In the genomic region with DNA sequence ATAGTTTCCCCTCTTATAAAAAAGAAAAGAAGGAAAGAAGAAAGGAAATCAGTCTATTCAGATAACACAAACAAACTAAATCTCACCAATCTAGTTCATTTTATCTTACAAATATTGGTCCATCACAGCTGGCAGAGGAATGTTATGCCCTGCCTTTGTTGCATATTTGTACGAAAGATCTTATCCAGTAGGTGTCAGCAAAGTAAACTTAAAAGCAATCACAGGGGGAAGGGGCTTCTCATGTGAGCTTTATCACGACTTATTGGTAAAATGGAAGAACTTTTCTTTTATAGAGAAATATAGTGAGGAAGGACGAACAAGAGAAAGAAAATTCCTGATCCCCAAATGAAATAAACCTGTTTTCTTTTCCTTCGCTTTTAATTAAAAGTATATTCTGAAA, we compare ENCODE assay signal across 26 mouse cellular contexts.
A peak's percentile ranks its signal among the peaks of the same experiment; 100 is the strongest.
DNase-seq lines count a peak whose midpoint lies in the region; ATAC-seq and TF ChIP-seq lines count a peak whose summit lies in the region.
"Had no signal": no experiment of that assay in that cellular context is flagged by ENCODE, and none has a peak within 500 bp of the region (broad histone marks: within the 10 kb centered on the region; RNA-seq: fewer than 3 reads in every experiment).

No protein-coding gene starts in this region.

- WGBS in embryonic facial prominence, embryonic 11.5 days: 68% methylated on average over 4 of the region's 4 CpGs
- WGBS in embryonic facial prominence, embryonic 10.5 days: 64% methylated on average over 4 of the region's 4 CpGs
- WGBS in hindbrain, postnatal 0 days: 40% methylated on average over 4 of the region's 4 CpGs
- 69% methylated on average over 4 of the region's 4 CpGs for WGBS in hindbrain, embryonic 10.5 days

- H3K27ac ChIP-seq in embryonic facial prominence, embryonic 11.5 days (replicated peaks; ENCODE audit: low read depth, low read length): no peak overlapping the region
- no peak overlapping the region for H3K27ac ChIP-seq in embryonic facial prominence, embryonic 10.5 days (replicated peaks)
- no peak overlapping the region for H3K27ac ChIP-seq in hindbrain, postnatal 0 days
- H3K27ac ChIP-seq in hindbrain, embryonic 10.5 days: no peak overlapping the region
- H3K27ac ChIP-seq: limb, embryonic 12.5 days; midbrain, embryonic 13.5 days; neural tube, embryonic 13.5 days had no signal

- TF ChIP-seq POLR2A in brain, embryonic 14.5 days (IDR thresholded peaks at IDR 0.05; ENCODE audit: borderline replicate concordance, extremely low read depth, insufficient read depth, insufficient read length, poor library complexity, severe bottlenecking): no peak

- H3K27me3 ChIP-seq in embryonic facial prominence, embryonic 11.5 days (ENCODE audit: control insufficient read depth, insufficient read depth, low read length): no peaks in the 10 kb centered on the region
- H3K27me3 ChIP-seq in embryonic facial prominence, embryonic 10.5 days (replicated peaks; ENCODE audit: low read depth, poor library complexity, severe bottlenecking): no peaks in the 10 kb centered on the region
- H3K27me3 ChIP-seq in hindbrain, postnatal 0 days (ENCODE audit: insufficient read depth, low read length): no peaks in the 10 kb centered on the region
- H3K27me3 ChIP-seq in hindbrain, embryonic 10.5 days (ENCODE audit: insufficient read depth, poor library complexity, severe bottlenecking): no peaks in the 10 kb centered on the region
- H3K27me3 ChIP-seq: limb, embryonic 12.5 days; midbrain, embryonic 13.5 days; neural tube, embryonic 13.5 days had no signal

- no peaks in the 10 kb centered on the region for H3K9me3 ChIP-seq in embryonic facial prominence, embryonic 11.5 days (replicated peaks; ENCODE audit: control insufficient read depth, low read length)
- H3K9me3 ChIP-seq in embryonic facial prominence, embryonic 10.5 days: no peaks in the 10 kb centered on the region
- H3K9me3 ChIP-seq in hindbrain, postnatal 0 days (ENCODE audit: low read length): no peaks in the 10 kb centered on the region
- H3K9me3 ChIP-seq in hindbrain, embryonic 10.5 days: no peaks in the 10 kb centered on the region
- H3K9me3 ChIP-seq: limb, embryonic 12.5 days; midbrain, embryonic 13.5 days; neural tube, embryonic 13.5 days had no signal

- H3K4me2 ChIP-seq in embryonic facial prominence, embryonic 11.5 days (ENCODE audit: low read depth, low read length): no peak overlapping the region
- no peak overlapping the region for H3K4me2 ChIP-seq in hindbrain, postnatal 0 days (ENCODE audit: low read depth, low read length)
- H3K4me2 ChIP-seq: heart, embryonic 11.5 days; limb, embryonic 12.5 days; liver, embryonic 11.5 days; midbrain, embryonic 13.5 days; neural tube, embryonic 13.5 days had no signal

- no peaks in the 10 kb centered on the region for H3K36me3 ChIP-seq in embryonic facial prominence, embryonic 11.5 days (replicated peaks; ENCODE audit: control insufficient read depth, insufficient read depth, low read depth, low read length)
- no peaks in the 10 kb centered on the region for H3K36me3 ChIP-seq in embryonic facial prominence, embryonic 10.5 days (replicated peaks)
- H3K36me3 ChIP-seq in hindbrain, postnatal 0 days (ENCODE audit: insufficient read depth, low read length): no peaks in the 10 kb centered on the region
- no peaks in the 10 kb centered on the region for H3K36me3 ChIP-seq in hindbrain, embryonic 10.5 days
- H3K36me3 ChIP-seq: limb, embryonic 12.5 days; midbrain, embryonic 13.5 days; neural tube, embryonic 13.5 days had no signal

- peak; percentile 6 for DNase-seq in embryonic facial prominence, embryonic 11.5 days (ENCODE audit: low spot score)
- no peak for DNase-seq in embryonic facial prominence, embryonic 10.5 days (ENCODE audit: low spot score)
- peak; percentile 64 for DNase-seq in hindbrain, postnatal 0 days (ENCODE audit: low spot score)
- DNase-seq in hindbrain, embryonic 10.5 days (ENCODE audit: low spot score): no peak
- peak; percentile 78 for DNase-seq in brain, embryonic 14.5 days (ENCODE audit: low read depth)
- DNase-seq in retina, embryonic 14.5 days (ENCODE audit: low spot score): peak; percentile 45
- DNase-seq in thymus, postnatal 25 days: no peak
- DNase-seq: adrenal gland, postnatal 10 days; cerebellum, adult 9-11 months; gastrocnemius, postnatal 14 days; heart, adult 11 months; kidney, adult 8-10 months; kidney, postnatal 14 days; layer of hippocampus, postnatal 36 days; liver, postnatal 0 days; lung, postnatal 14 days; right cerebral cortex, adult 18-20 months; right cerebral cortex, postnatal 4 days; thymus, postnatal 36 days had no signal

- no peak overlapping the region for H3K4me3 ChIP-seq in embryonic facial prominence, embryonic 11.5 days (ENCODE audit: low read depth, low read length)
- no peak overlapping the region for H3K4me3 ChIP-seq in embryonic facial prominence, embryonic 10.5 days
- no peak overlapping the region for H3K4me3 ChIP-seq in hindbrain, postnatal 0 days (ENCODE audit: low read length)
- no peak overlapping the region for H3K4me3 ChIP-seq in hindbrain, embryonic 10.5 days
- H3K4me3 ChIP-seq: limb, embryonic 12.5 days; midbrain, embryonic 13.5 days; myocyte; neural tube, embryonic 13.5 days had no signal

- ATAC-seq in embryonic facial prominence, embryonic 11.5 days (replicated peaks; ENCODE audit: insufficient number of reproducible peaks, low FRiP score, low TSS enrichment, low read depth): no peak
- no peak for ATAC-seq in hindbrain, postnatal 0 days
- ATAC-seq: inflammation-experienced regulatory T-cells, adult 6 months; liver, postnatal 0 days; midbrain, embryonic 13.5 days had no signal

- TF ChIP-seq CTCF in hindbrain, postnatal 0 days (IDR thresholded peaks at IDR 0.05; ENCODE audit: low read depth): peak; percentile 61
- TF ChIP-seq CTCF in brain, embryonic 14.5 days (IDR thresholded peaks at IDR 0.05; ENCODE audit: borderline replicate concordance, extremely low read depth, insufficient read depth, insufficient read length): peak; percentile 21; the same call in 1 of the 2 replicates

- no peak overlapping the region for H3K9ac ChIP-seq in embryonic facial prominence, embryonic 11.5 days (replicated peaks; ENCODE audit: low read length)
- H3K9ac ChIP-seq in hindbrain, postnatal 0 days (replicated peaks; ENCODE audit: low read length): no peak overlapping the region
- H3K9ac ChIP-seq: limb, embryonic 12.5 days; liver, postnatal 0 days; midbrain, embryonic 13.5 days; neural tube, embryonic 13.5 days had no signal

- no peaks in the 10 kb centered on the region for H3K4me1 ChIP-seq in embryonic facial prominence, embryonic 11.5 days (ENCODE audit: control insufficient read depth, insufficient read depth, low read length)
- no peaks in the 10 kb centered on the region for H3K4me1 ChIP-seq in embryonic facial prominence, embryonic 10.5 days
- H3K4me1 ChIP-seq in hindbrain, postnatal 0 days (ENCODE audit: insufficient read depth, low read length): no peaks in the 10 kb centered on the region
- no peaks in the 10 kb centered on the region for H3K4me1 ChIP-seq in hindbrain, embryonic 10.5 days (replicated peaks)
- H3K4me1 ChIP-seq: limb, embryonic 12.5 days; midbrain, embryonic 13.5 days; neural tube, embryonic 13.5 days had no signal

Comparison
In these comparisons a context has a peak if more than half of its experiments do, and no peak if none do; other contexts are left out.
1. DNase-seq: peak in embryonic facial prominence, embryonic 11.5 days (single experiment), hindbrain, postnatal 0 days (single experiment), brain, embryonic 14.5 days (single experiment) and retina, embryonic 14.5 days (single experiment); none in embryonic facial prominence, embryonic 10.5 days (single experiment), hindbrain, embryonic 10.5 days (single experiment) and thymus, postnatal 25 days (single experiment).